Mouse (Mus musculus) heart, postnatal 4 days (tissue): Measurements from ENCODE around the gene Gm2012. TPM values are rescaled to one million over a fixed set of nuclear protein-coding genes. Genes with fewer than 3 reads are reported as not detected.
"Not testable (repeated sequence)": the region's sequence is repeated elsewhere in the genome, so short reads cannot be mapped to it uniquely, and the experiment has no call there.

Source experiments
- DNase-seq: peaks from one replicate; pipeline ENCODE4 v3.0.0; 2021
- microRNA-seq, 2 experiments: library from miRNA; unstranded; fragments of <30 nt; microRNA quantifications; one replicate each; pipeline ENCODE4 v1.2.0; 2021 to 2022
- total RNA-seq, 2 experiments: library from RNA; stranded (reverse); gene quantifications; 2 replicates each; pipeline ENCODE4 v1.2.3; 2021

The Gm2012 gene
- not detected for total RNA-seq

- not testable (repeated sequence) for DNase-seq
These were observed at the start of gene Gm2012 for GRCm38 (mm10) chrX:26231255-26231654. TSS of gene Gm2012 (minus strand) at chrX:26231355.

- not testable (repeated sequence) for DNase-seq
These were observed 72.0 kb downstream of the Gm2012 start for GRCm38 (mm10) chrX:26159146-26159545.

Small RNA genes lying within 50 kb of the gene (microRNA-seq; reads per million reads assigned to microRNA genes)
- gene Gm26302 = 0 reads per million in 2 experiments

Other genes with a start within 250 kb of the Gm2012 start
- gene Gm5168, start 180.3 kb downstream of the Gm2012 start, total RNA-seq = not detected
- not detected for gene Gm2030, start 78.7 kb upstream of the Gm2012 start, total RNA-seq